Mouse (Mus musculus) lung, embryonic 14.5 days (tissue): ENCODE data around the gene Mrgprb3. TPM values are rescaled to one million over a fixed set of nuclear protein-coding genes. Genes with fewer than 3 reads are reported as not detected.

Experiments used
- ATAC-seq: fragments of 200-750 bp; cut with Nextera tagmentation; 2 replicates; pipeline ENCODE4 v1.8.0; 2017; ENCODE audit warnings: mild to moderate bottlenecking, moderate TSS enrichment, moderate library complexity; ENCODE audit not compliant: insufficient read depth
- DNase-seq: peaks from one replicate; pipeline ENCODE4 v3.0.0-alpha.2; 2015
- H3K27ac ChIP-seq: fragments of 300-500 bp; sonication (generic); 2 replicates; pipeline ENCODE4 v1.5.1; 2014; ENCODE audit warnings: low read depth, mild to moderate bottlenecking, moderate library complexity
- H3K27me3 ChIP-seq: fragments of 300-500 bp; sonication (generic); 2 replicates; pipeline ENCODE4 v1.6.1; 2014; ENCODE audit warnings: low read length, control low read depth; ENCODE audit not compliant: insufficient read depth
- H3K36me3 ChIP-seq: fragments of 300-500 bp; sonication (generic); 2 replicates; pipeline ENCODE4 v1.6.1; 2014; ENCODE audit warnings: control low read depth; ENCODE audit not compliant: insufficient read depth
- H3K4me1 ChIP-seq: fragments of 300-500 bp; sonication (generic); 2 replicates; pipeline ENCODE4 v1.6.1; 2014; ENCODE audit warnings: antibody characterized with exemption, control low read depth; ENCODE audit not compliant: insufficient read depth
- H3K4me2 ChIP-seq: fragments of 300-500 bp; sonication (generic); 2 replicates; pipeline ENCODE4 v1.6.1; 2014; ENCODE audit warnings: mild to moderate bottlenecking
- H3K4me3 ChIP-seq: fragments of 300-500 bp; sonication (generic); 2 replicates; pipeline ENCODE4 v1.5.1; 2014; ENCODE audit warnings: low read depth, low read length
- H3K9ac ChIP-seq: fragments of 300-500 bp; sonication (generic); 2 replicates; pipeline ENCODE4 v1.6.1; 2014
- H3K9me3 ChIP-seq: fragments of 300-500 bp; sonication (generic); 2 replicates; pipeline ENCODE4 v1.6.1; 2016; ENCODE audit warnings: low read depth, low read length, control low read depth
- CTCF ChIP-seq: IDR thresholded peaks from 2 replicates; pipeline ENCODE4 v1.5.1; 2016; ENCODE audit warnings: antibody characterized with exemption, low read depth
- WGBS: fragments of 180-500 bp; shearing (Covaris S2); extraction: QIAGEN DNeasy Blood & Tissue Kit; methylation state at CpG from one replicate; pipeline ENCODE4 v1.1.7; 2014; 5-methylcytosine and 5-hydroxymethylcytosine counted together
- polyA plus RNA-seq: library from polyadenylated mRNA; unstranded; fragments of >200 nt; fragmentation: Nextera tagmentation; extraction: Ambion mirVana; gene quantifications from 2 replicates; pipeline ENCODE4 v1.2.1, GENCODE M21; 2014

Mrgprb3 gene
- polyA plus RNA-seq, result not detected in 2 replicates

GRCm38 (mm10) chr7:48643711-48644110, at the start of gene Mrgprb3:
Gene Mrgprb3 (minus strand): TSS chr7:48643811.
- Histone ChIP-seq H3K4me3 (no peak within 1 kb of the TSS), H3K36me3 (no peaks in the 10 kb centered on the region), H3K4me1 (no peaks in the 10 kb centered on the region), H3K27me3 (no peaks in the 10 kb centered on the region), H3K27ac (no peak within 1 kb of the TSS), H3K9ac (no peak within 1 kb of the TSS), H3K4me2 (no peak within 1 kb of the TSS), H3K9me3 (no peaks in the 10 kb centered on the region)
- 80% methylated on average over 2 of the region's 2 CpGs for WGBS
- ATAC-seq (no peak), DNase-seq (no peak)
- TF ChIP-seq CTCF, result no peak

Other genes starting within 250 kb of the Mrgprb3 start
- not detected in 2 replicates for gene Mrgprb1, start 187.5 kb downstream of the Mrgprb3 start, polyA plus RNA-seq
- not detected in 2 replicates for gene Mrgprx2, start 144.5 kb downstream of the Mrgprb3 start, polyA plus RNA-seq
- gene Mrgprb2, start 85.7 kb downstream of the Mrgprb3 start, polyA plus RNA-seq, result not detected in 2 replicates
- gene Zdhhc13, start 145.2 kb upstream of the Mrgprb3 start, polyA plus RNA-seq, result 36.2 and 40.8 TPM in 2 replicates
- 1.9 and 31.7 TPM in 2 replicates for gene Csrp3, start 204.2 kb upstream of the Mrgprb3 start, polyA plus RNA-seq
- gene E2f8, start 237.8 kb upstream of the Mrgprb3 start, polyA plus RNA-seq, result 26.0 and 27.8 TPM in 2 replicates